Mouse (Mus musculus): ENCODE measurements around the gene Cyp27b1. TPM values are rescaled to one million over a fixed set of nuclear protein-coding genes. Genes with fewer than 3 reads are reported as not detected.
"Not testable (repeated sequence)": the region's sequence is repeated elsewhere in the genome, so short reads cannot be mapped to it uniquely, and the experiment has no call there.

Cyp27b1 gene
- polyA plus RNA-seq, 1 experiment from 2014 or later, result 0.28 TPM

GRCm38 (mm10) chr10:127055406-127055805 lies 7.4 kb downstream of the Cyp27b1 start:
- Histone ChIP-seq H3K4me2 (no peak overlapping the region), H3K4me3 (no peak overlapping the region), H3K27me3 (peaks cover 31% of the 10 kb centered on the region), H3K36me3 (peaks cover 48% of the 10 kb centered on the region), H3K4me1 (replicated peaks) (peaks cover 47% of the 10 kb centered on the region), H3K9ac (no peak overlapping the region), H3K9me3 (no peaks in the 10 kb centered on the region), H3K27ac (replicated peaks) (no peak overlapping the region)
- WGBS, result 88% methylated on average over 8 of the region's 8 CpGs
- ATAC-seq (ENCODE audit: low read depth), result no peak

DNA sequence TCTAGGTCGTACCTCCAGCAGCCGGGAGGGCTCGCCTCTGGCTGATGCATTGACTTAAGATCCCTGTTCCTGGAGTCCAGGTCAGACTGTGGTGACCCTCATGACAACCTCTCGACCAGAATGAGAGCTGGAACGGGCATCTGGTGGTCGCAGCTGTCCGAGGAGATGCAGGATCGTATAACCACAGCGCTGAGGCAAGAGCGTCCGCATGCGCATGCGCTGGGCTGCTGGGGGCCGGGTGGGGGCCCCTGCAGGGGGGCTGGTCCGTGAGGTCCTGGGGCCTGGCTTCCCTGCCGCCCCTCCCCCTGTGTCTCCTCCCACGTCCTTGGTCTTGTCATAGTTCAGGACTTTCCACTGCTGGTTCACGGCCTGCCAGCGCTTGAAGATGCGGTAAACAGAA lies 8.4 kb downstream of the Cyp27b1 start:
- peaks cover 20% of the 10 kb centered on the region for H3K27me3 ChIP-seq
- H3K9me3 ChIP-seq, result no peaks in the 10 kb centered on the region
- peaks cover 58% of the 10 kb centered on the region for H3K4me1 ChIP-seq (replicated peaks)
- ATAC-seq (ENCODE audit: low read depth), result no peak
- H3K4me3 ChIP-seq, result no peak overlapping the region
- 88% methylated on average over 20 of the region's 20 CpGs for WGBS
- no peak overlapping the region for H3K4me2 ChIP-seq
- no peak overlapping the region for H3K27ac ChIP-seq (replicated peaks)
- H3K36me3 ChIP-seq, result peaks cover 48% of the 10 kb centered on the region
- H3K9ac ChIP-seq, result no peak overlapping the region

DNA sequence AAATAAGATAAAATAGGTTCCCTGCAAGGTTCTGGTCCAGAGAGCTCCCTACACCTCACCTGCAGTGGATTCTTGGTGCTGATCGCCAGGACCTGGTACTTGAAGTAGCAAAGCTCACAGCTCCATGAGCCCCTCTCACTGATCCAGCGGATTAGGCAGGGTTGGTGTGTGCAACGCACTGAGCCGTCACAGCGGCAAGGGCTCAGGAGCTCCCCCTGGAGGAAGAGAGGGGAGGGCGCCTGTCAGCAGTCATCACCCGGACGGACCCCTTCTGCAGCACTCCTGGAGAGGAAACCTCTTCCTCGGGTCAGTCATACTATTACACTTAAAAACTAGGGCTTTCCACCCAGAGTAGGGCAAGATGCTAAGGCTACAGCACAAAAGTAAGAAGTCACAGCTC lies 10.1 kb downstream of the Cyp27b1 start:
- 0 out of 2 replicates have a peak, but pooled peaks cover 4% of the 10 kb centered on the region for H3K27me3 ChIP-seq
- 0 out of 2 replicates have a peak overlapping the region, but pooled peaks have one; percentile 98 for H3K27ac ChIP-seq (replicated peaks)
- ATAC-seq (ENCODE audit: low read depth), result no peak
- H3K9me3 ChIP-seq, result no peaks in the 10 kb centered on the region
- H3K4me3 ChIP-seq, result peak overlapping the region; percentile 90
- under 1% methylated on average over 9 of the region's 9 CpGs for WGBS
- H3K4me1 ChIP-seq (replicated peaks), result peaks cover 68% of the 10 kb centered on the region
- H3K9ac ChIP-seq, result peak overlapping the region; percentile 99
- H3K4me2 ChIP-seq, result peak overlapping the region; percentile 87
- peaks cover 45% of the 10 kb centered on the region for H3K36me3 ChIP-seq

DNA sequence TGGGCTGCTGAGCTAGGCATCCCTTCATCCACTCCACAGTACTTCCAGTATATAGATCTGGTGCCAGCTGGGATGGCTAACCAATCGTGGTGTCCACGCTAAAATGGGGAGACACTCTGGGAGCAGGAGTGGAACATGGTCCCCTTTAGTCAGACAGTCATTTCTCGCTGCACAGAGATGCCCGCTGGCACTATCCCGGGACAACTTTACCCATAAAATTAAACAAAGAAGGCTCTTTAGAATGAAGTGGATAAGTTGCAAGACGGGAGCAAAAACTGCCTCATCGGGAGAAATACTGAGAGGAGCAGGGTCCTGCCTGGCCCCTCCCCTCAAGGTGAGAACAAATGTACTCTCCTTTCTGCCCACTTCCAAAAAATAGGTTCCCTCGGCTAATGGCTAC lies 10.7 kb downstream of the Cyp27b1 start:
- peaks cover 68% of the 10 kb centered on the region for H3K4me1 ChIP-seq (replicated peaks)
- H3K4me3 ChIP-seq, result peak overlapping the region; percentile 90
- peak overlapping the region; percentile 87 for H3K4me2 ChIP-seq
- no peaks in the 10 kb centered on the region for H3K9me3 ChIP-seq
- H3K27ac ChIP-seq (replicated peaks), result peak overlapping the region; percentile 98
- H3K9ac ChIP-seq, result peak overlapping the region; percentile 99
- WGBS, result 4% methylated on average over 8 of the region's 8 CpGs
- no peak for ATAC-seq (ENCODE audit: low read depth)
- H3K27me3 ChIP-seq, result 0 out of 2 replicates have a peak, but pooled peaks cover under 1% of the 10 kb centered on the region
- H3K36me3 ChIP-seq, result peaks cover 40% of the 10 kb centered on the region

DNA sequence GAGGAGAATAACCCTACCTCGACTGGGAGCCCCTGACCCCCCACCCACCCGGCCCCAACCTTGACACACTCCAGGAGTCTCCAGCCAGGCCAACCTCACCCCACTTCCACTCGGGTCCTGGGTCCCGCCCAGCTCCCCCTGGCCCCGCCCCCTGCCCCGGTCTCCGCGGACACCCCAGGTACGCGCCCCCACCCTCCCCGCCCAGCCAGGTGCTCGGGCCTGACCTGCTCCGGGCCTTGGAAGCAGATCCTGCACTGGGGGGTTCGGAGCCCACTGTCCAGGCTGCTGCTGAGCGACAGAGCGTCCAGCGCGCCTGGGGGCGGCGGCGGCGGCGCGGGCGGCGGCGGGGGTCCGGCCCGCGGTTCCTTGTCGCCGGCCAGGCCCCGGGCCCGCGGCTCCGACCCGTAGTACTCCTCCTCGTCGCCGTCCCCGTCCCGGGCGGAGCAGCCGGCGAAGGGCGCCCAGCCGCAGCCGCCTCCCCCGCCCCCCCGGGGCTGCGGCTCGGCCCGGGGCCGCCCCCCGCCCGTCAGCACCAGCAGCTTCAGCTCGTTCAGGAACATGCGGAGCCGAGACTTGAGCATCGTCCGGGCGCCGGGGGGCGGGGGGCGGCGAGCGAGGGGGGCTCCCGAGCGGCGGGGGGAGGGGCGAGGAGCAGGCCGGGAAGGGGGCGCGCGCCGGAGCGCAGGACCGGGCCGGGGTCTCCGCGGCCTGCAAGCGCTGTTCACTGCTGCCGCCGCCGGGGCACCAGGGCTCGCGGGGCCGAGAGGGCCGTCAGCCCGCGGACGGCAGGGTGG lies 11.3 kb downstream of the Cyp27b1 start:
- H3K9me3 ChIP-seq, result no peaks in the 10 kb centered on the region
- no peak; the same call in 1 of the 2 replicates for ATAC-seq (ENCODE audit: low read depth)
- H3K27ac ChIP-seq (replicated peaks), result peak overlapping the region; percentile 98
- peak overlapping the region; percentile 90 for H3K4me3 ChIP-seq
- no peaks in the 10 kb centered on the region for H3K27me3 ChIP-seq
- WGBS, result under 1% methylated on average over 56 of the region's 92 CpGs
- peak overlapping the region; percentile 87 for H3K4me2 ChIP-seq
- H3K9ac ChIP-seq, result peak overlapping the region; percentile 99
- peaks cover 33% of the 10 kb centered on the region for H3K36me3 ChIP-seq
- H3K4me1 ChIP-seq (replicated peaks), result peaks cover 69% of the 10 kb centered on the region

GRCm38 (mm10) chr10:127059968-127060916 lies 12.2 kb downstream of the Cyp27b1 start, which contains the start of gene March9:
March9 (minus strand) TSS chr10:127060184.
- H3K27ac ChIP-seq (replicated peaks), result peak within 1 kb of the TSS; percentile 98
- under 1% methylated on average over 27 of the region's 72 CpGs for WGBS

GRCm38 (mm10) chr10:127061085-127061484 lies 13.0 kb downstream of the Cyp27b1 start:
- no peak for ATAC-seq (ENCODE audit: low read depth)
- H3K9ac ChIP-seq, result peak overlapping the region; percentile 99
- peak overlapping the region; percentile 98 for H3K27ac ChIP-seq (replicated peaks)
- H3K4me1 ChIP-seq (replicated peaks), result peaks cover 69% of the 10 kb centered on the region
- peak overlapping the region; percentile 90 for H3K4me3 ChIP-seq
- no peaks in the 10 kb centered on the region for H3K9me3 ChIP-seq
- no peaks in the 10 kb centered on the region for H3K27me3 ChIP-seq
- 24% methylated on average over 5 of the region's 5 CpGs for WGBS
- peak overlapping the region; percentile 87 for H3K4me2 ChIP-seq
- H3K36me3 ChIP-seq, result peaks cover 31% of the 10 kb centered on the region

More at GRCm38 (mm10) chr10:127059968-127060916, 12.2 kb downstream of the Cyp27b1 start, which contains the start of gene March9:
- peak within 1 kb of the TSS; percentile 87 for H3K4me2 ChIP-seq
- peaks cover 31% of the 10 kb centered on the region for H3K36me3 ChIP-seq
- peak within 1 kb of the TSS; percentile 90 for H3K4me3 ChIP-seq
- H3K4me1 ChIP-seq (replicated peaks), result peaks cover 69% of the 10 kb centered on the region
- peak within 1 kb of the TSS; percentile 99 for H3K9ac ChIP-seq
- H3K9me3 ChIP-seq, result no peaks in the 10 kb centered on the region
- H3K27me3 ChIP-seq, result no peaks in the 10 kb centered on the region
- peak; percentile 37 for ATAC-seq (ENCODE audit: low read depth)

- no peak for ATAC-seq (ENCODE audit: low read depth)
- Histone ChIP-seq H3K27ac (replicated peaks) (peak overlapping the region; percentile 98), H3K9me3 (no peaks in the 10 kb centered on the region), H3K9ac (peak overlapping the region; percentile 99), H3K4me1 (replicated peaks) (peaks cover 68% of the 10 kb centered on the region), H3K36me3 (peaks cover 31% of the 10 kb centered on the region), H3K4me3 (peak overlapping the region; percentile 90), H3K4me2 (peak overlapping the region; percentile 87), H3K27me3 (no peaks in the 10 kb centered on the region)
- 77% methylated on average over 2 of the region's 2 CpGs for WGBS
Observed at GRCm38 (mm10) chr10:127061513-127061912, 13.5 kb downstream of the Cyp27b1 start.

DNA sequence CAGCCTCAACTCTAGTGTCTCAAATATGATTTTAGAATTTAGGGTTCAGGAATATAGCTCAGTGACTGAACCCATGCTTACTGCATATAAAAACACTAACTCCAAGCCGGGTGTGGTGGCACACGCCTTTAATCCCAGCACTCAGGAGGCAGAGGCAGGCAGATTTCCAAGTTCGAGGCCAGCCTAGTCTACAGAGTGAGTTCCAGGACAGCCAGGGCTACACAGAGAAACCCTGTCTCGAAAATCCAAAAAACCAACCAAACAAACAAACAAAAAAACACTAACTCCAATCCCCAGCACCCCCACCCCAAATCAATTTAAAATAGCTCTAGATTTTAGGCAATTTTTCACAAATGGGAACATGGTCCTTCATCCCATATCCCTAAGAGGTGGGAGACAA lies 14.1 kb downstream of the Cyp27b1 start:
- H3K36me3 ChIP-seq, result peaks cover 31% of the 10 kb centered on the region
- not testable (repeated sequence) for H3K27ac ChIP-seq (replicated peaks); H3K4me3 ChIP-seq; H3K27me3 ChIP-seq; ATAC-seq (ENCODE audit: low read depth); H3K9me3 ChIP-seq; H3K4me2 ChIP-seq; H3K9ac ChIP-seq
- peaks cover 71% of the 10 kb centered on the region for H3K4me1 ChIP-seq (replicated peaks)
- 91% methylated on average over 4 of the region's 4 CpGs for WGBS

DNA sequence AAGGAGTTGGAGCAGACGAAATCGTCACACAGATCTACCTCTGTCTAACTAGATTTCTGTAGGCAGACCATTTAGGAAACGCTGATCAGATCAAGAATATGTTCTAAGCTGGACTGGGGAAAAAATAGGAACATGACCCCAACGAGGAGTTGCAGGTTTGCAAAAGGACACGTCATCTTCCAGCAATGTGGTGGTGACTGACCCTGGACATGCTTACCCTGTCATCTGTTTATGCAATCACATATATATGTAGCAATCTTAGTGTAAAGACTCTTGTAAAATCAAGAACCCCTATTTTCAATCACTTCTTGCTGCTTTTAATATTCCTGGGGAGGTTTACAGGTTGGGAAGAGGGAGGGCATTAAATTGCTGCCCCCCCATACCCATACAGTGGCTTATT lies 14.5 kb downstream of the Cyp27b1 start:
- Histone ChIP-seq H3K9ac (no peak overlapping the region), H3K4me2 (peak overlapping the region; percentile 47; the same call in 1 of the 2 replicates), H3K4me1 (replicated peaks) (peaks cover 70% of the 10 kb centered on the region), H3K4me3 (no peak overlapping the region), H3K9me3 (no peaks in the 10 kb centered on the region), H3K27ac (replicated peaks) (peak overlapping the region; percentile 79), H3K36me3 (peaks cover 31% of the 10 kb centered on the region), H3K27me3 (no peaks in the 10 kb centered on the region)
- WGBS, result 86% methylated on average over 5 of the region's 5 CpGs
- ATAC-seq (ENCODE audit: low read depth), result no peak

DNA sequence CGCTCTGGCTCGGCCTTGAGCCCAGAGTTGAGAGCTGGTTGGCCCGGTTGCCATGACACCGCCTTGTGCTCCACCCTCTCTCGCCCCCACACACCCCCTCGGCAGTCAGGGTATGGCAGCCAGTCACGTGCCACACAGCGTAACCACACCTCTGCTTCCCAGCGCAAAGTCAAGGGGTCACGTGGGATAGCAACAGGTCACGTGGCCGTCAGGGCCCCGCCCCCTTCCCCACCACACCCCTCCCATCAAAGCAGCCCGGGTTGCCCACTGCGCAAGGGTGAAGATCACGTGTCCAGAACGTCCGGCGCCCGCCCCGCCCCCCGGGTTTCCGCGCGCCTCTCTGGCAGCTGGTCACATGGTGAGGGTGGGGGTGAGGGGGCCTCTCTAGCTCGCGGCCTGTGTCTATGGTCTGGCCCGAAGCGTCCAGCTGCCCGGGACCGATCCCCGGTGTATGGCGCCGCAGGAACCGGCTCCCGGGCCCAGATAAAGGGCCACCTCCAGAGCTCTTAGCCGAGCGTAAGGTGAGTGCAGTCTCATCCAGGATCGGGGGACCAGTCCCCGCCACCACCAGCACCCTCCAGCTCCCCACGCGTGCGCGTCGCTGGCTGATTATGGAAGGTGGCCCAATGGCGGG lies 15.3 kb downstream of the Cyp27b1 start, which contains the start of gene Cdk4:
Cdk4 (plus strand) TSS at position 296 of the 634 bp plus-strand sequence.
- Histone ChIP-seq H3K4me3 (peak within 1 kb of the TSS; percentile 89), H3K27ac (replicated peaks) (peak within 1 kb of the TSS; percentile 91), H3K4me1 (replicated peaks) (peaks cover 68% of the 10 kb centered on the region), H3K9me3 (no peaks in the 10 kb centered on the region), H3K27me3 (no peaks in the 10 kb centered on the region), H3K9ac (peak within 1 kb of the TSS; percentile 99), H3K36me3 (peaks cover 38% of the 10 kb centered on the region), H3K4me2 (peak within 1 kb of the TSS; percentile 82)
- peak; percentile 86 for ATAC-seq (ENCODE audit: low read depth)
- WGBS, result under 1% methylated on average over 46 of the region's 46 CpGs
